ENCODE assay signal across 22 mouse cellular contexts in the genomic region with DNA sequence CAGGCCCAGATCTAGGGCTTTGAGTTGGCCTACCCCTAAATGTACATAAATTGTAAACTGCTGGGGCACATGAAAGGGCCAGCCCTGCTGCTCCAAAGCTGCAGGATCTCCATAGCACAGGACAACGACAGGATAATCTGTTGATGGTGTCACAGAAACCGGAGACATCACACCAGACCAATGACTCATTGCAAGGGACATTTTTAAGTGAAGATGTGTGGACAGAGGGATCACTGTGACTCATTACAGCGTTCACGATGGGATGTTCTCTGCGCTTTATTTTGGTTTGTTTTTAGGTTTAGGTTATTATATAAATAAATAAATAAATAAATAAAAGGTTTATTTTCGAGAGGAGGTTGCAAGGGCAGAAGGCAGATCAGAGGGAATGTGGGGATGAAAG.
DNase-seq lines count a peak whose midpoint lies in the region; ATAC-seq and TF ChIP-seq lines count a peak whose summit lies in the region.
"Had no signal": no experiment of that assay in that cellular context is flagged by ENCODE, and none has a peak within 500 bp of the region (broad histone marks: within the 10 kb centered on the region; RNA-seq: fewer than 3 reads in every experiment).

No protein-coding gene starts in this region.

- H3K9ac ChIP-seq in liver, embryonic 15.5 days, result no peak overlapping the region
- no peak overlapping the region for H3K9ac ChIP-seq in liver, postnatal 0 days (replicated peaks)
- H3K9ac ChIP-seq: embryonic facial prominence, embryonic 13.5 days; heart, embryonic 15.5 days; hindbrain, embryonic 14.5 days; intestine, embryonic 15.5 days had no signal

- H3ac ChIP-seq in C2C12 (ENCODE audit: control insufficient read depth, insufficient read length, low read depth), result no peak overlapping the region

- WGBS in liver, embryonic 15.5 days (ENCODE audit: insufficient replicate concordance), result 89% methylated on average over 6 of the region's 6 CpGs
- 89% methylated on average over 6 of the region's 6 CpGs for WGBS in liver, postnatal 0 days (ENCODE audit: insufficient replicate concordance)

- H3K27ac ChIP-seq in liver, embryonic 15.5 days (replicated peaks), result peak overlapping the region; percentile 98
- H3K27ac ChIP-seq in liver, postnatal 0 days (ENCODE audit: low read depth), result no peak overlapping the region
- H3K27ac ChIP-seq: embryonic facial prominence, embryonic 13.5 days; heart, embryonic 15.5 days; hindbrain, embryonic 10.5 days; hindbrain, embryonic 14.5 days; intestine, embryonic 15.5 days had no signal

- DNase-seq in heart, adult 11 months, result peak; percentile 70
- DNase-seq in heart, postnatal 25 days (ENCODE audit: low spot score), result no peak
- DNase-seq in liver, postnatal 0 days, result no peak
- no peak for DNase-seq in kidney, postnatal 4 days
- DNase-seq: adrenal gland, postnatal 25 days; B cell, adult 2 months; cerebellum, adult 18-20 months; cerebellum, adult 9-11 months; cerebellum, postnatal 36 days; gastrocnemius, postnatal 25 days; heart, postnatal 14 days had no signal

- no peaks in the 10 kb centered on the region for H3K79me3 ChIP-seq in C2C12 (ENCODE audit: low read depth)

- H3K4me2 ChIP-seq in liver, embryonic 15.5 days, result no peak overlapping the region
- H3K4me2 ChIP-seq in liver, postnatal 0 days (ENCODE audit: low read depth, low read length), result no peak overlapping the region
- H3K4me2 ChIP-seq: embryonic facial prominence, embryonic 13.5 days; heart, embryonic 11.5 days; heart, embryonic 15.5 days; hindbrain, embryonic 14.5 days; intestine, embryonic 15.5 days had no signal

- no peaks in the 10 kb centered on the region for H3K27me3 ChIP-seq in liver, embryonic 15.5 days
- H3K27me3 ChIP-seq in liver, postnatal 0 days (ENCODE audit: insufficient read depth, low read length), result no peaks in the 10 kb centered on the region
- no peaks in the 10 kb centered on the region for H3K27me3 ChIP-seq in C2C12 (ENCODE audit: control insufficient read depth, insufficient read depth, insufficient read length)
- H3K27me3 ChIP-seq: embryonic facial prominence, embryonic 13.5 days; heart, embryonic 15.5 days; intestine, embryonic 15.5 days had no signal

- peaks cover 75% of the 10 kb centered on the region for H3K4me1 ChIP-seq in liver, embryonic 15.5 days (replicated peaks)
- peaks cover 19% of the 10 kb centered on the region for H3K4me1 ChIP-seq in liver, postnatal 0 days (ENCODE audit: insufficient read depth)

- no peak for TF ChIP-seq EP300 in liver, postnatal 0 days (IDR thresholded peaks at IDR 0.05; ENCODE audit: low read depth)

- H3K9me3 ChIP-seq in liver, embryonic 15.5 days (replicated peaks), result no peaks in the 10 kb centered on the region
- no peaks in the 10 kb centered on the region for H3K9me3 ChIP-seq in liver, postnatal 0 days (ENCODE audit: low read length)
- H3K9me3 ChIP-seq: embryonic facial prominence, embryonic 13.5 days; heart, embryonic 15.5 days; hindbrain, embryonic 10.5 days; intestine, embryonic 15.5 days had no signal

- no peaks in the 10 kb centered on the region for H3K79me2 ChIP-seq in C2C12 (ENCODE audit: control insufficient read depth, insufficient read depth)

- H3K36me3 ChIP-seq in liver, embryonic 15.5 days (replicated peaks), result no peaks in the 10 kb centered on the region
- no peaks in the 10 kb centered on the region for H3K36me3 ChIP-seq in liver, postnatal 0 days (replicated peaks; ENCODE audit: insufficient read depth, low read length)
- no peaks in the 10 kb centered on the region for H3K36me3 ChIP-seq in C2C12 (ENCODE audit: control insufficient read depth, insufficient read depth)
- H3K36me3 ChIP-seq: embryonic facial prominence, embryonic 13.5 days; heart, embryonic 15.5 days; hindbrain, embryonic 10.5 days; intestine, embryonic 15.5 days had no signal

- no peak overlapping the region for H3K4me3 ChIP-seq in liver, embryonic 15.5 days (replicated peaks)
- no peak overlapping the region for H3K4me3 ChIP-seq in liver, postnatal 0 days (ENCODE audit: low read depth, low read length)
- no peak overlapping the region for H3K4me3 ChIP-seq in C2C12 (ENCODE audit: insufficient read depth, poor library complexity, severe bottlenecking)
- H3K4me3 ChIP-seq: embryonic facial prominence, embryonic 13.5 days; heart, embryonic 15.5 days; hindbrain, embryonic 10.5 days; intestine, embryonic 15.5 days had no signal

- ATAC-seq in liver, embryonic 15.5 days (ENCODE audit: insufficient read depth), result no peak
- ATAC-seq in liver, postnatal 0 days, result no peak
- ATAC-seq in monocyte, adult 5-6 weeks (replicated peaks; ENCODE audit: insufficient number of reproducible peaks, low FRiP score, low TSS enrichment, poor library complexity, severe bottlenecking), result no peak
- ATAC-seq: activated CD4-positive, CD25-positive, alpha-beta regulatory T cell, adult 4 months; forebrain, embryonic 16.5 days; intestine, embryonic 15.5 days had no signal

- intact Hi-C loops in heart, postnatal 25 days (cut with DNase I), result loop anchor here (10.0 kb wide), 1 partner anchor 202 kb away; no protein-coding TSS in a partner anchor

- no peak for TF ChIP-seq CTCF in liver, postnatal 0 days (IDR thresholded peaks at IDR 0.05; ENCODE audit: low read depth)
- no peak for TF ChIP-seq CTCF in C2C12 (IDR thresholded peaks at IDR 0.05; ENCODE audit: control insufficient read depth, insufficient read depth, insufficient read length)

TF ChIP-seq in C2C12, 6 proteins besides CTCF, POLR2A, EP300 and RAD21:
- TF ChIP-seq FOSL1 (IDR thresholded peaks at IDR 0.05; ENCODE audit: insufficient read depth, low read length, poor library complexity, severe bottlenecking), result peak; percentile 22
- no peak for TF ChIP-seq MAX (IDR thresholded peaks at IDR 0.05)
